Mouse (Mus musculus) thymus, postnatal 10 days (tissue): ENCODE data around the gene Sac3d1.
A peak's percentile ranks its signal among the peaks of the same experiment; 100 is the strongest.
"Not testable (repeated sequence)": the region's sequence is repeated elsewhere in the genome, so short reads cannot be mapped to it uniquely, and the experiment has no call there.

Experiments
- DNase-seq, 2 experiments: peaks; one replicate each; pipeline ENCODE4 v3.0.0; 2021; ENCODE audit warnings: low spot score in 2 of 2

The Sac3d1 gene

GRCm38 (mm10) chr19:6117986-6118676 lies at the start of gene Sac3d1:
Gene Sac3d1 (minus strand): TSS chr19:6118650.
- DNase-seq: peak; percentile 83

- DNase-seq: no peak
These were observed 48.3 kb upstream of the Sac3d1 start for GRCm38 (mm10) chr19:6166750-6167149.

GRCm38 (mm10) chr19:6163872-6164547 lies 45.6 kb upstream of the Sac3d1 start:
- no peak for DNase-seq

GRCm38 (mm10) chr19:6157220-6157619 lies 38.8 kb upstream of the Sac3d1 start:
- DNase-seq: no peak

GRCm38 (mm10) chr19:6156372-6156771 lies 37.9 kb upstream of the Sac3d1 start:
- DNase-seq: no peak

GRCm38 (mm10) chr19:6155174-6155573 lies 36.7 kb upstream of the Sac3d1 start:
- no peak for DNase-seq

GRCm38 (mm10) chr19:6144842-6145241 lies 26.4 kb upstream of the Sac3d1 start:
- DNase-seq: no peak

- peak; percentile 76 to 86 for DNase-seq
These were observed 22.9 kb upstream of the Sac3d1 start, which contains the start of gene Arl2 for GRCm38 (mm10) chr19:6141394-6141749. Gene Arl2 (minus strand): TSS chr19:6141548.

- peak; percentile 92 to 93 for DNase-seq
These were observed 22.4 kb upstream of the Sac3d1 start, which contains the start of gene Batf2 for GRCm38 (mm10) chr19:6140678-6141393. Gene Batf2 (plus strand): TSS chr19:6140983.

GRCm38 (mm10) chr19:6140374-6140677 lies 21.9 kb upstream of the Sac3d1 start:
- no peak for DNase-seq

GRCm38 (mm10) chr19:6139701-6140100 lies 21.3 kb upstream of the Sac3d1 start:
- DNase-seq: no peak

GRCm38 (mm10) chr19:6136397-6136796 lies 17.9 kb upstream of the Sac3d1 start:
- no peak for DNase-seq

GRCm38 (mm10) chr19:6133197-6133596 lies 14.7 kb upstream of the Sac3d1 start:
- not testable (repeated sequence) for DNase-seq

GRCm38 (mm10) chr19:6132171-6132827 lies 13.8 kb upstream of the Sac3d1 start:
- DNase-seq: no peak

GRCm38 (mm10) chr19:6130414-6131128 lies 12.1 kb upstream of the Sac3d1 start:
- not testable (repeated sequence) for DNase-seq

- DNase-seq: peak; percentile 95 to 97
These were observed 9.4 kb upstream of the Sac3d1 start, which contains the start of gene Snx15 for GRCm38 (mm10) chr19:6127760-6128341. Gene Snx15 (minus strand): TSS chr19:6128304.

- no peak for DNase-seq
These were observed 8.5 kb upstream of the Sac3d1 start for GRCm38 (mm10) chr19:6126789-6127580.

- peak; percentile 31 to 69 for DNase-seq
These were observed 7.8 kb upstream of the Sac3d1 start for GRCm38 (mm10) chr19:6126289-6126688.

- no peak for DNase-seq
These were observed 6.4 kb upstream of the Sac3d1 start for GRCm38 (mm10) chr19:6124898-6125297.

- no peak for DNase-seq
These were observed 4.9 kb upstream of the Sac3d1 start for GRCm38 (mm10) chr19:6123330-6123729.
